Mouse (Mus musculus): ENCODE results near the gene Gm20431. TPM values are rescaled to one million over a fixed set of nuclear protein-coding genes. Genes with fewer than 3 reads are reported as not detected.
"Not testable (repeated sequence)": the region's sequence is repeated elsewhere in the genome, so short reads cannot be mapped to it uniquely, and the experiment has no call there.

Gene Gm20431
- total and polyA plus RNA-seq, 2 experiments from 2014 or later = 12.0 TPM; not detected in 1

GRCm38 (mm10) chr2:167654911-167655600, 6.2 kb downstream of the Gm20431 start:
- H3K36me3 ChIP-seq (ENCODE audit: insufficient read depth, low read length) = peaks cover 29% of the 10 kb centered on the region
- no peaks in the 10 kb centered on the region for H3K27me3 ChIP-seq (ENCODE audit: insufficient read depth, low read length)
- H3K4me2 ChIP-seq (ENCODE audit: low read depth, low read length, poor library complexity, severe bottlenecking) = no peak overlapping the region
- DNase-seq (ENCODE audit: low spot score) (no peak), ATAC-seq (ENCODE audit: low FRiP score) (no peak)
- TF ChIP-seq CTCF (IDR thresholded peaks at IDR 0.05) = no peak
- H3K4me3 ChIP-seq (ENCODE audit: low read depth, low read length) = no peak overlapping the region
- no peak overlapping the region for H3K9ac ChIP-seq (replicated peaks; ENCODE audit: low read length, poor library complexity, severe bottlenecking)
- 86% methylated on average over 10 of the region's 10 CpGs for WGBS
- no peaks in the 10 kb centered on the region for H3K9me3 ChIP-seq (ENCODE audit: low read length)
- H3K27ac ChIP-seq (ENCODE audit: low read depth, low read length) = no peak overlapping the region
- peaks cover 10% of the 10 kb centered on the region for H3K4me1 ChIP-seq (ENCODE audit: insufficient read depth, low read length)

DNA sequence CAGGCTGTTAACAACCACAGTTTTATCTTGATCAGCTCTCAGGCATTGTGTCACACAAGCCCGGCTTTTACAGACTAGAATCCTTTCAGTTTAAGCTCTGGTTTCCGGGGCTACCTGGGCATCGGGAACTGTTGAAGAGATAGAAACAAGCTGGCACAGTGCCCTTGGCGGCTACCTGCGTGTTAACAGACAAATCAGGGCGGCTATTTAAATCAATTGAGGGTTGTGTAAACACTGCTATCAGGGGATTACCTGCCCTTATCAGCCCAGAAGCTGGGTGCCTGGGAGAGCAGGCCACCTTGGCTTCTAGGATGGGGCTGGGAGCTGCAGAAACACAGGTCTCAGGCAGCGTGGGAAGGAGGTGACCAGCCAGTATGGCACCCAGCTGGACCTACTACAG, 8.6 kb downstream of the Gm20431 start:
- TF ChIP-seq CTCF (IDR thresholded peaks at IDR 0.05) = no peak
- H3K4me3 ChIP-seq (ENCODE audit: low read depth, low read length) = no peak overlapping the region
- WGBS = 79% methylated on average over 7 of the region's 7 CpGs
- no peaks in the 10 kb centered on the region for H3K4me1 ChIP-seq (ENCODE audit: insufficient read depth, low read length)
- no peak overlapping the region for H3K4me2 ChIP-seq (ENCODE audit: low read depth, low read length, poor library complexity, severe bottlenecking)
- no peaks in the 10 kb centered on the region for H3K9me3 ChIP-seq (ENCODE audit: low read length)
- no peak overlapping the region for H3K27ac ChIP-seq (ENCODE audit: low read depth, low read length)
- ATAC-seq (ENCODE audit: low FRiP score) = no peak
- DNase-seq (ENCODE audit: low spot score) = no peak
- no peak overlapping the region for H3K9ac ChIP-seq (replicated peaks; ENCODE audit: low read length, poor library complexity, severe bottlenecking)
- H3K36me3 ChIP-seq (ENCODE audit: insufficient read depth, low read length) = peaks cover 26% of the 10 kb centered on the region
- no peaks in the 10 kb centered on the region for H3K27me3 ChIP-seq (ENCODE audit: insufficient read depth, low read length)

DNA sequence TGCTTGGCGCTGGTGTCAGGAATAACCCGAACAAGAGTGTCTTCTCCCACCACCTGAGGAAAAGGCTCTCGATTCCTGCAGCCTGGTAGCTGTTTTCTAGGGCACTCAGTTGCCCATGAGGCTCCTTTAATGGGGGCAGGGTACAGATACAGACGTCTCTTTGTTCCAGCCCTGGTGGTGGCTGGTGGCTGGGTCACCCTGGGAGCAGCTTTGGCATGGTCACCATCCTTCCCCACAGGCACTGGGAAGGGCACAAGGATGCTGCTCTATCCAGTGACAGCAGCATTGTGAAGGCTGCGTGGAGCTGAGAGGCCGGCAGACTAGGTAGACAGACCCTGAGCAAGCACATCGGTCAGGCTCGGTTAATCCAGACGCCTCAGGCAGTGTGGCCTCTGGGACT, 9.7 kb downstream of the Gm20431 start:
- Histone ChIP-seq H3K4me1 (ENCODE audit: insufficient read depth, low read length) (no peaks in the 10 kb centered on the region), H3K36me3 (ENCODE audit: insufficient read depth, low read length) (peaks cover 26% of the 10 kb centered on the region), H3K27ac (ENCODE audit: low read depth, low read length) (no peak overlapping the region), H3K4me3 (ENCODE audit: low read depth, low read length) (no peak overlapping the region), H3K9ac (replicated peaks; ENCODE audit: low read length, poor library complexity, severe bottlenecking) (0 out of 2 replicates have a peak overlapping the region, but pooled peaks have one; percentile 13), H3K27me3 (ENCODE audit: insufficient read depth, low read length) (no peaks in the 10 kb centered on the region), H3K9me3 (ENCODE audit: low read length) (no peaks in the 10 kb centered on the region), H3K4me2 (ENCODE audit: low read depth, low read length, poor library complexity, severe bottlenecking) (no peak overlapping the region)
- TF ChIP-seq CTCF (IDR thresholded peaks at IDR 0.05) = no peak
- ATAC-seq (ENCODE audit: low FRiP score) (no peak), DNase-seq (ENCODE audit: low spot score) (no peak)
- WGBS = 83% methylated on average over 9 of the region's 9 CpGs

- no peak for DNase-seq (ENCODE audit: low spot score)
- Histone ChIP-seq H3K4me3 (ENCODE audit: low read depth, low read length) (no peak overlapping the region), H3K4me1 (ENCODE audit: insufficient read depth, low read length) (no peaks in the 10 kb centered on the region), H3K27me3 (ENCODE audit: insufficient read depth, low read length) (no peaks in the 10 kb centered on the region), H3K9ac (replicated peaks; ENCODE audit: low read length, poor library complexity, severe bottlenecking) (0 out of 2 replicates have a peak overlapping the region, but pooled peaks have one; percentile 29), H3K9me3 (ENCODE audit: low read length) (no peaks in the 10 kb centered on the region), H3K36me3 (ENCODE audit: insufficient read depth, low read length) (peaks cover 34% of the 10 kb centered on the region), H3K4me2 (ENCODE audit: low read depth, low read length, poor library complexity, severe bottlenecking) (no peak overlapping the region), H3K27ac (ENCODE audit: low read depth, low read length) (no peak overlapping the region)
- ATAC-seq (ENCODE audit: low FRiP score) = no peak
- TF ChIP-seq CTCF (IDR thresholded peaks at IDR 0.05) = no peak
- 91% methylated on average over 12 of the region's 12 CpGs for WGBS
Measured at GRCm38 (mm10) chr2:167649290-167650032, 11.8 kb downstream of the Gm20431 start.

- TF ChIP-seq CTCF (IDR thresholded peaks at IDR 0.05) = peak; percentile 30; the same call in 1 of the 2 replicates
Measured at GRCm38 (mm10) chr2:167646411-167646810, 14.9 kb downstream of the Gm20431 start.

GRCm38 (mm10) chr2:167643356-167644052, 17.8 kb downstream of the Gm20431 start:
- ATAC-seq (ENCODE audit: low FRiP score); H3K27ac ChIP-seq (ENCODE audit: low read depth, low read length); H3K9ac ChIP-seq (replicated peaks; ENCODE audit: low read length, poor library complexity, severe bottlenecking); H3K27me3 ChIP-seq (ENCODE audit: insufficient read depth, low read length); DNase-seq (ENCODE audit: low spot score); H3K4me3 ChIP-seq (ENCODE audit: low read depth, low read length); H3K9me3 ChIP-seq (ENCODE audit: low read length); H3K4me2 ChIP-seq (ENCODE audit: low read depth, low read length, poor library complexity, severe bottlenecking); H3K4me1 ChIP-seq (ENCODE audit: insufficient read depth, low read length); H3K36me3 ChIP-seq (ENCODE audit: insufficient read depth, low read length): not testable (repeated sequence)
- WGBS = 86% methylated on average over 13 of the region's 13 CpGs

More at GRCm38 (mm10) chr2:167646411-167646810, 14.9 kb downstream of the Gm20431 start:
- Histone ChIP-seq H3K9ac (replicated peaks; ENCODE audit: low read length, poor library complexity, severe bottlenecking) (no peak overlapping the region), H3K36me3 (ENCODE audit: insufficient read depth, low read length) (peaks cover 12% of the 10 kb centered on the region), H3K9me3 (ENCODE audit: low read length) (no peaks in the 10 kb centered on the region), H3K4me2 (ENCODE audit: low read depth, low read length, poor library complexity, severe bottlenecking) (no peak overlapping the region), H3K4me3 (ENCODE audit: low read depth, low read length) (no peak overlapping the region), H3K27ac (ENCODE audit: low read depth, low read length) (no peak overlapping the region), H3K27me3 (ENCODE audit: insufficient read depth, low read length) (no peaks in the 10 kb centered on the region), H3K4me1 (ENCODE audit: insufficient read depth, low read length) (no peaks in the 10 kb centered on the region)
- no peak for DNase-seq (ENCODE audit: low spot score)
- no peak for ATAC-seq (ENCODE audit: low FRiP score)
- 78% methylated on average over 4 of the region's 4 CpGs for WGBS

Data from midbrain, postnatal 0 days (tissue).